Mouse (Mus musculus): ENCODE data around the gene Ift27. TPM values are rescaled to one million over a fixed set of nuclear protein-coding genes. Genes with fewer than 3 reads are reported as not detected.

Gene Ift27
- polyA plus RNA-seq, 1 experiment from 2014 or later: 148 TPM

DNA sequence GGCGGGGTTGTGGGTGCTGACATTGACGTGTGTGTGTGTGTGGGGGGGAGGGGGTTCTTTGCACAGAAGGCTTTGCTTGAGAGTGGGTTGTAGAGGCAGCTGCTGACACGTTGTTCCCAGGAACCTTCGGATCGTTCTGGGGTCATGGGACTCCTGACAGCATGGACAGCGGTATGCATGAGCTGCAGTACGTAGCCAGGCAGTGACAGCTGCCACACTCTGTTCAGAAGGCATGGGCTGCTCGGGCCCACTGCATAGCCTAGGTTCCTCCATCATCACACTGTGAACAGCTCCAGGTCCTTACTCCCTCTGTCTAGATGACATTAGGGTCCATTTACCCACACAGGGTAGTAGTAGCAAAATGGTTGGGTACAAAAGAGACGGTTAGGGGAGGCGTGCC, 3.4 kb upstream of the Ift27 start:
- H3K4me2 ChIP-seq: no peak overlapping the region
- H3K27me3 ChIP-seq (ENCODE audit: control insufficient read depth, insufficient read depth, low read length): no peaks in the 10 kb centered on the region
- ATAC-seq (ENCODE audit: low FRiP score): no peak
- H3K4me1 ChIP-seq (ENCODE audit: control insufficient read depth, insufficient read depth, low read length): peaks cover 17% of the 10 kb centered on the region
- H3K9ac ChIP-seq (ENCODE audit: low read length): no peak overlapping the region
- peak; percentile 39 for DNase-seq (ENCODE audit: low spot score, missing footprints)
- no peak overlapping the region for H3K4me3 ChIP-seq (ENCODE audit: low read depth, low read length)
- H3K9me3 ChIP-seq (ENCODE audit: control insufficient read depth, low read length): no peaks in the 10 kb centered on the region
- no peaks in the 10 kb centered on the region for H3K36me3 ChIP-seq (ENCODE audit: control insufficient read depth, insufficient read depth, low read length)
- 76% methylated on average over 10 of the region's 10 CpGs for WGBS
- H3K27ac ChIP-seq (ENCODE audit: low read depth, low read length): no peak overlapping the region

DNA sequence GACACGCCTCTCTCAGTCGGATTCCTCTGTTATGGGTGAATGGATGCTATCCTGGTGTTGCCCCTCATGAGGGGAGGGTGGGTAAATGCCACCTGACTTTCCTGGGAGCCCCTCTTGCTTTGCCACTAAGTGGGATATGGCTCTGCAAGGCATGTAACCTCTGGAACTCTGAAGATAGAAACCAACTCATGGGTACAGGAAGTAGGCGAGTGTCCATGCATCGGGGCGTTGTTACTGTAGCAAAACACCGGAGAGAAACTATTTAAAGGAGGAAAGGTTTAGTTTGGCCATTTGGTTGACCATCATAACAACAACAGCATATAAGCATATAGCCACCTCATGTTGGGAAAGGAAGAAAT, 959 bp upstream of the Ift27 start:
- no peaks in the 10 kb centered on the region for H3K9me3 ChIP-seq (ENCODE audit: control insufficient read depth, low read length)
- peak overlapping the region; percentile 64 for H3K9ac ChIP-seq (ENCODE audit: low read length)
- ATAC-seq (ENCODE audit: low FRiP score) (no peak), DNase-seq (ENCODE audit: low spot score, missing footprints) (peak; percentile 83)
- peak overlapping the region; percentile 34 for H3K4me3 ChIP-seq (ENCODE audit: low read depth, low read length)
- H3K4me2 ChIP-seq: peak overlapping the region; percentile 48
- 76% methylated on average over 6 of the region's 6 CpGs for WGBS
- H3K27me3 ChIP-seq (ENCODE audit: control insufficient read depth, insufficient read depth, low read length): no peaks in the 10 kb centered on the region
- H3K36me3 ChIP-seq (ENCODE audit: control insufficient read depth, insufficient read depth, low read length): no peaks in the 10 kb centered on the region
- peaks cover 18% of the 10 kb centered on the region for H3K4me1 ChIP-seq (ENCODE audit: control insufficient read depth, insufficient read depth, low read length)
- no peak overlapping the region for H3K27ac ChIP-seq (ENCODE audit: low read depth, low read length)

DNA sequence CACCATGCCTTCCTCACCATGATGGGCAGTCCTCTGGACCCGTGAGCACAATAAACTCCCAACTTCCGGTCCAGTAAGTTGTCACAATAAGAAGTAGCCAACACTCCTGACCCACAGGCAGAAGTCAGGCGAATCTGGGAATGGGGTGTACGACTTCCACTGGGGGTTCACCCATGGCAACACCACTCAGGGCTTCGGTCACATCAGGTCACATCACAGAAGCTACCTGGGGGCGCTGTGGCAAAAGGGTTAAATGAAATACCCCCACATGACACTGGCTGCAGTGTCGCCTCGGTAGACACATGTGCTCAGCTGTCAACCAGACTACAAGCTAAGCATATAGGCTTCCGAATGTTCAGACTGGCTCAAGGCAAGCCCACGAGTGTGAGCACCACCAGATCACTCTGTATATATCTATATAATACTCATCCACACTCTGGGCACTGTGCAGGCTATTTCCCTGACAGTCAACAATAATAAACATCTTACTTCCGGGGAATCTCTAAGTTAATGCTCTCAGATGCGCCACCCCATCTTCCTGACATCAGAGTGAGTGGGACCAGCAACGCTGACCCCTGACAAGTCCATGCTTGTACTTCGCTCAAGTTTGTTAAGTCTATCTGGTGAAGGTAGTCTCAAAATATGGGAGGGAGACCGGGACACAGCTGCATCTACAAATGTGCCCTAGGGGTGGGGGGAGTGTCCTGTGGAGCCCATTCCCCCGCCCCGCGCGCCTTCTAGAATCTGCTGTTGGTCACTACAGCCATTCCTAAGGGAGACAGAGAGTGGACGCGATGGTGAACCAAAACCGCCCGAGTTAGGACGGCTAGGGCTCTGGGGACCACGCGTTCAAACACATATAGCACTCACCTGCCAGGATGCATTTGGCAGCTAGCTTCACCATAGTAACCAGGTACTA, 749 bp downstream of the Ift27 start:
- DNase-seq (ENCODE audit: low spot score, missing footprints): peak; percentile 83
- 28% methylated on average over 26 of the region's 26 CpGs for WGBS
- Histone ChIP-seq H3K4me1 (ENCODE audit: control insufficient read depth, insufficient read depth, low read length) (peaks cover 16% of the 10 kb centered on the region), H3K27ac (ENCODE audit: low read depth, low read length) (no peak overlapping the region; the same call in 1 of the 2 replicates), H3K36me3 (ENCODE audit: control insufficient read depth, insufficient read depth, low read length) (no peaks in the 10 kb centered on the region), H3K9ac (ENCODE audit: low read length) (peak overlapping the region; percentile 76), H3K4me2 (peak overlapping the region; percentile 94), H3K4me3 (ENCODE audit: low read depth, low read length) (peak overlapping the region; percentile 73), H3K27me3 (ENCODE audit: control insufficient read depth, insufficient read depth, low read length) (no peaks in the 10 kb centered on the region), H3K9me3 (ENCODE audit: control insufficient read depth, low read length) (no peaks in the 10 kb centered on the region)
- peak; percentile 15; the same call in 1 of the 2 replicates for ATAC-seq (ENCODE audit: low FRiP score)

DNA sequence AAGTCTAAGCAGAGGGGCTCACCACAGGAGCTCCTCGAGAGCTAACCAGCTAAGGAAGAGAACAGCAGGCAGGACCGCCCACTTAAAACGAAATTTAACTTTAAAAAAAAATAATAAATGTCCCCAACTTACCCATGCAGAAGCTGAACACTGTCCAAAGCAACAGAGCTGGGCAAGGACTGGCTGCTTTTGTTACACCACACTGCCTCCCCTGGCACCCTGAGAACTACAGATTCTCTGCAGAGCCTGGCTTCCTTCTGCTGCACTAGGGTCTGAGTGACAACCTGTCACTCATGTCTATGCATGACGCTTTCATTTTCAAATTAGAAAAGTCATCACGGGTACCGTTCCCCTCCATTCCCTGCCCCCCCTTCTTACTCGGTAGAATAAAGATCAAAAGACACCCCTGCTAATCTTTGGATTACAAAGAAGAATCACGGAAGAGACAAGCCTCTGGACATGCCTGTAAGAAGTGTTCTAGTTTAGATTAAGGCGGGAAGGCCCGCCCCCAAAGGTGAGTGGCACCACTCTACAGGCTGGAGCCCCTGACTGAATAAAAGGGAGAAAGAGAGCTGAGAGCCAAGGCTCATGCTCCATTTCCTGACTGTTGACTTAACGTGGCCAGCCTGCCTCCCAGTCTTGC, 1.5 kb downstream of the Ift27 start:
- 73% methylated on average over 11 of the region's 11 CpGs for WGBS
- peak overlapping the region; percentile 76; the same call in 1 of the 2 replicates for H3K9ac ChIP-seq (ENCODE audit: low read length)
- DNase-seq (ENCODE audit: low spot score, missing footprints) (peak; percentile 69), ATAC-seq (ENCODE audit: low FRiP score) (no peak)
- H3K9me3 ChIP-seq (ENCODE audit: control insufficient read depth, low read length): no peaks in the 10 kb centered on the region
- no peak overlapping the region for H3K4me3 ChIP-seq (ENCODE audit: low read depth, low read length)
- no peaks in the 10 kb centered on the region for H3K27me3 ChIP-seq (ENCODE audit: control insufficient read depth, insufficient read depth, low read length)
- peaks cover under 1% of the 10 kb centered on the region; the same call in 1 of the 2 replicates for H3K36me3 ChIP-seq (ENCODE audit: control insufficient read depth, insufficient read depth, low read length)
- no peak overlapping the region for H3K27ac ChIP-seq (ENCODE audit: low read depth, low read length)
- peak overlapping the region; percentile 94 for H3K4me2 ChIP-seq
- H3K4me1 ChIP-seq (ENCODE audit: control insufficient read depth, insufficient read depth, low read length): peaks cover 16% of the 10 kb centered on the region

DNA sequence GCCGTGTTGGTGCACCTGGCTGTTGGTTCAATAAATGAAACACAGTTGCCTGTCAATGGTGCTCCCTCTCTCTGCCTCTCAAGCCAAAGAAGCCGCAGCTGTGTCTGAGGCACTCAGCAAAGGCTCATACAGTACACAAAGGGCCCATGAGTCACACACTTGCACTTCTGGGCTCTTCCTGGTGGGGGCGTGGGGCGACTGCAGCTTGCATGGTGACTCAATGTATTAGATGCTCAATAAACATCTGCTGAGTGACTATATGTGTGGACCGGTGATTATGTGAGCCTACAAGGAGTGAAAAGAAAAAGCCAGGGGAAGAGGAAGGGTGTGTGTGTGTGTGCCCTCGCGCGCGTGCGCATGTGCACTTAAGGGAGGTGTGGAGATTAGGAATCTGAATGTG, 2.3 kb downstream of the Ift27 start:
- Histone ChIP-seq H3K4me3 (ENCODE audit: low read depth, low read length) (no peak overlapping the region), H3K4me1 (ENCODE audit: control insufficient read depth, insufficient read depth, low read length) (peaks cover 16% of the 10 kb centered on the region), H3K4me2 (no peak overlapping the region), H3K9me3 (ENCODE audit: control insufficient read depth, low read length) (no peaks in the 10 kb centered on the region), H3K9ac (ENCODE audit: low read length) (no peak overlapping the region), H3K36me3 (ENCODE audit: control insufficient read depth, insufficient read depth, low read length) (peaks cover 3% of the 10 kb centered on the region; the same call in 1 of the 2 replicates), H3K27ac (ENCODE audit: low read depth, low read length) (no peak overlapping the region), H3K27me3 (ENCODE audit: control insufficient read depth, insufficient read depth, low read length) (no peaks in the 10 kb centered on the region)
- 93% methylated on average over 10 of the region's 10 CpGs for WGBS
- DNase-seq (ENCODE audit: low spot score, missing footprints) (peak; percentile 83), ATAC-seq (ENCODE audit: low FRiP score) (no peak)

DNA sequence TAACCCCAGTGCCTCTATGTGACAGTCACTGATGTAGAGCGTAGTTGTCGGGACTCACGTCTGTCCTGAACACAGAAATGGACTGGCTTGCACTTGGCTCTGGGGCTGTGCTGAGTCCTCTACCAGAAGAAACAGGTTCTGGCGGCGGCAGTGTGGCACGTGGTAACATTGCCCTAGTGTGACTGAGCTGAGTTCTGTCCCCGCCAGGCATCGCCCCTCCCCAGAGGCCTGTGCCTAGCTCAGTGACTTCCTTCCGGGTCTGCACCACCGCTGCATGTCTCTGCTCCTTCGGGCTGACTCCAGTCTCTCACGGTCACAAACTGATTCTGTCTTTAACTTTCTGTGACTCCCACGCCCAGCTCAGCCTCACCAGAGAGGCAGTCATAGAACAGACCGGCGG, 3.2 kb downstream of the Ift27 start:
- no peak overlapping the region for H3K4me2 ChIP-seq
- H3K9me3 ChIP-seq (ENCODE audit: control insufficient read depth, low read length): no peaks in the 10 kb centered on the region
- no peak overlapping the region for H3K9ac ChIP-seq (ENCODE audit: low read length)
- no peak for DNase-seq (ENCODE audit: low spot score, missing footprints)
- H3K4me3 ChIP-seq (ENCODE audit: low read depth, low read length): no peak overlapping the region
- H3K4me1 ChIP-seq (ENCODE audit: control insufficient read depth, insufficient read depth, low read length): peaks cover 16% of the 10 kb centered on the region
- H3K27me3 ChIP-seq (ENCODE audit: control insufficient read depth, insufficient read depth, low read length): no peaks in the 10 kb centered on the region
- no peak overlapping the region for H3K27ac ChIP-seq (ENCODE audit: low read depth, low read length)
- ATAC-seq (ENCODE audit: low FRiP score): no peak
- WGBS: 96% methylated on average over 15 of the region's 15 CpGs
- H3K36me3 ChIP-seq (ENCODE audit: control insufficient read depth, insufficient read depth, low read length): peaks cover 5% of the 10 kb centered on the region; the same call in 1 of the 2 replicates

DNA sequence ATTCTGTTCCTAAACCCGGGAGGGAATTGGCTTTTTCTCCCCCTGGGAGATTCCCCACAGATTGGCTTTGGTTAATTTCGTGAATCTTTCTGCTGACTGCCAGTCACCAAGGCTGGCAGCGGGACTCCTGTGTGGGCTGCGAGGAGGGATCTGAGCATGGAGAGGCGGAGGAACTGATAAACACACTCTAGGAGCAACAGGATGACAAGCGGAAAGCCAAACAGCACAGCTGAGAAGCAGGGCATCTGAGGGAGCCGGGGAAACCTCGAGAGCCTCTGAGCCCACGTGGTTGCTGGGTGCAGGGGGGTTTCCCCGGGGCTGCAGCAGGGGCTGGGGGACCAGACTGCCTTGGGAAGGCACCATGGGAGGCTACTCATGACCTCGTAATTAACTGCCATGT, 4.3 kb downstream of the Ift27 start:
- DNase-seq (ENCODE audit: low spot score, missing footprints): peak; percentile 2
- peaks cover 5% of the 10 kb centered on the region; the same call in 1 of the 2 replicates for H3K36me3 ChIP-seq (ENCODE audit: control insufficient read depth, insufficient read depth, low read length)
- no peaks in the 10 kb centered on the region for H3K27me3 ChIP-seq (ENCODE audit: control insufficient read depth, insufficient read depth, low read length)
- no peak overlapping the region for H3K27ac ChIP-seq (ENCODE audit: low read depth, low read length)
- no peak for ATAC-seq (ENCODE audit: low FRiP score)
- no peaks in the 10 kb centered on the region for H3K9me3 ChIP-seq (ENCODE audit: control insufficient read depth, low read length)
- H3K4me2 ChIP-seq: no peak overlapping the region
- no peak overlapping the region for H3K9ac ChIP-seq (ENCODE audit: low read length)
- no peak overlapping the region for H3K4me3 ChIP-seq (ENCODE audit: low read depth, low read length)
- H3K4me1 ChIP-seq (ENCODE audit: control insufficient read depth, insufficient read depth, low read length): peaks cover 12% of the 10 kb centered on the region
- WGBS: 88% methylated on average over 11 of the region's 11 CpGs

DNA sequence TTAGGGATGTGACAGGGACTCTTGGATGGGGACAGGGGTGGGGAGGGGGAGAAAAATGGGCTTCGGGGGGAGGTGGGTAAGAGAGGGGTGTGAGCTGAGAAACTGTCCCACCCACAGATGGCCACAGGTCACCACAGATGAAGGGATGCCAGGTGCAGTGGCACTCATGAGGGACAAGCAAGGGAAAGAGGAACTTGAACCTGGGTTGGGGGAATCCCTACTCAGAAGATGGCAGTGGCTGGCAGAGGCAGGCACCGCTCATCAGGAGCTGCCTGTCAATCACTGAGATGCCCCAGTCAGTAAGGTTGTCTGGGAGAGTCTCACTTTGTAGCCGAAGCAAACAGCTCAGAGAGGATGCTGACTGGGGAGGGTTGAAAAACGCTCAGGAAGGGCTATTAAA, 8.6 kb downstream of the Ift27 start:
- Histone ChIP-seq H3K27me3 (ENCODE audit: control insufficient read depth, insufficient read depth, low read length) (no peaks in the 10 kb centered on the region), H3K27ac (ENCODE audit: low read depth, low read length) (no peak overlapping the region), H3K36me3 (ENCODE audit: control insufficient read depth, insufficient read depth, low read length) (peaks cover 5% of the 10 kb centered on the region; the same call in 1 of the 2 replicates), H3K9me3 (ENCODE audit: control insufficient read depth, low read length) (no peaks in the 10 kb centered on the region), H3K4me1 (ENCODE audit: control insufficient read depth, insufficient read depth, low read length) (no peaks in the 10 kb centered on the region), H3K4me3 (ENCODE audit: low read depth, low read length) (no peak overlapping the region), H3K4me2 (no peak overlapping the region), H3K9ac (ENCODE audit: low read length) (no peak overlapping the region)
- ATAC-seq (ENCODE audit: low FRiP score) (no peak), DNase-seq (ENCODE audit: low spot score, missing footprints) (no peak)
- 88% methylated on average over 4 of the region's 4 CpGs for WGBS

DNA sequence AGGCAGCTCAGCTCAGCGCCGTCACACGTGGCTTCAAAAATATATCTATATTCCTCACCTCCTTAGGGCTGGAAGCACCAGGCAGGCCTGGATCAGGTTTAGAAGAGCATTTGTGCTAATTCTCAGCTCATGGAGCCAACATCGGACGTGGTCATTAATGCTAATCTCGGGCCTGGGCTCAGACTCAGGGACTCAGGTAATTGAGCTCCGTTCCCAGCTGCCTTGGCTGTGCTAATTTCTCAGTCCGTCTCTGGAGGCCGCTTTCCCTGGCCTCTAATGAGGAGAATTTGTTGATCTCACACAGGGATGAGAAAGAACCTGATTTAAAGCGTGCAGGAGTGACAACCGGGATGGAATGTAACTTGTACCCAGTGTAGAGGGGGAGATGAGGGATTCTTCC, 9.4 kb downstream of the Ift27 start:
- Histone ChIP-seq H3K27ac (ENCODE audit: low read depth, low read length) (no peak overlapping the region), H3K9me3 (ENCODE audit: control insufficient read depth, low read length) (no peaks in the 10 kb centered on the region), H3K4me3 (ENCODE audit: low read depth, low read length) (no peak overlapping the region), H3K36me3 (ENCODE audit: control insufficient read depth, insufficient read depth, low read length) (peaks cover 5% of the 10 kb centered on the region; the same call in 1 of the 2 replicates), H3K9ac (ENCODE audit: low read length) (no peak overlapping the region), H3K4me2 (no peak overlapping the region), H3K4me1 (ENCODE audit: control insufficient read depth, insufficient read depth, low read length) (no peaks in the 10 kb centered on the region), H3K27me3 (ENCODE audit: control insufficient read depth, insufficient read depth, low read length) (no peaks in the 10 kb centered on the region)
- DNase-seq (ENCODE audit: low spot score, missing footprints) (no peak), ATAC-seq (ENCODE audit: low FRiP score) (no peak)
- 85% methylated on average over 11 of the region's 11 CpGs for WGBS

Data from midbrain, embryonic 11.5 days (tissue).